Mouse (Mus musculus) testis, postnatal 14 days (tissue): ENCODE results near the gene Eml6.
A peak's percentile ranks its signal among the peaks of the same experiment; 100 is the strongest.
"Not testable (repeated sequence)": the region's sequence is repeated elsewhere in the genome, so short reads cannot be mapped to it uniquely, and the experiment has no call there.

Source experiments
- DNase-seq: peaks from one replicate; pipeline ENCODE4 v3.0.0; 2021; ENCODE audit warnings: low spot score

The Eml6 gene

DNA sequence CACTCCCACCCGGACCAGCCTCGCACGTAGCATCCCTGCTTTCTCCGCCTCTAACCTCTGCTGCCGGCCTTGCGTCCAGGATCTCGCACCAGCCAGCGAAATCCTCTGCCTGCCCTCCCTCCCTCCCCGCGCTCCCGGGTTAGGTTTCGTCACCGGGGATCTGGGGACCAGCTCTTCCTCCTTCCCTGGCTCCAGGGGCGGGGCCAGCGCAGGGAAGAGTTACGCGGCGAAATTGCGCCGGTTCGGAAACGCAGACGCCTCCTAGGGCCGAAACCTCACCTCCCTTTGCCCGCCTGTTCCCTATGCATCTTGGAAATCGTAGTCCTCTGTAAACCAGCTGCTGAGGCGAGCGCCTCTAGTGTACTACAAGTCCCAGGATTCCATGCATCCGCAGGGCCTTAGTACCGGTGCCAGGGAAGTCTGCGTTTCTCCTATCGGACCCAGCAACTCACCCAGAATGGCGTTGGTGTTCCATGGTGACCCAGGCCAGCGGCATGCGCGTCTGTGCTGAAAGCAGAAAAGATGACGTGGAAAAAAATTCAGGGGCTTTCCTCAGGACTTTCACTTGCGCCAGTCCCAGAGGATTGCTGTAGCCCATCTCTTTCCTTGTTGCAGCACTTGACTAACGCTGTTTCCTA, at the start of gene Eml6:
Gene Eml6, minus strand, starts transcription at position 199 of the 638 bp plus-strand sequence.
- peak; percentile 94 for DNase-seq

DNA sequence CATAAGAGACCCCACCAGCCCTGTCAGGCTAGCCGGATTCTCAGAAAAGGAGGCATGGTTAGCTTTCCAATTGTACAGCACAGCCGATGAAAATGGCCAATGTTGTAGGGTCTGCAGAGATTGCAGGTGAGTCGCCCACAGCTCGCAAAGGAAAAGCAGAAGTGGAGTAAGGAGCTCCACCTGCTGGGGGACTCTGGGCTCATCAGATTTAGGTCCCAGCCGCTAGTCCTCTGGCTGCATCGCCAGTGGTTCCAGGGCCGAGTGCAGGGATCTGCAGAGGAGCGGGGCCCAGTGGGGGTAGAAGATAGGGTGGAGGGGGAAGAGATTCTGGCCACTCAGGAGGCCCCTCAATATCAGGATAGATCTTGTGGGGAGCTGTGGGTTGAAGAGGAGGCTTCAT, 31.5 kb upstream of the Eml6 start:
- no peak for DNase-seq

DNA sequence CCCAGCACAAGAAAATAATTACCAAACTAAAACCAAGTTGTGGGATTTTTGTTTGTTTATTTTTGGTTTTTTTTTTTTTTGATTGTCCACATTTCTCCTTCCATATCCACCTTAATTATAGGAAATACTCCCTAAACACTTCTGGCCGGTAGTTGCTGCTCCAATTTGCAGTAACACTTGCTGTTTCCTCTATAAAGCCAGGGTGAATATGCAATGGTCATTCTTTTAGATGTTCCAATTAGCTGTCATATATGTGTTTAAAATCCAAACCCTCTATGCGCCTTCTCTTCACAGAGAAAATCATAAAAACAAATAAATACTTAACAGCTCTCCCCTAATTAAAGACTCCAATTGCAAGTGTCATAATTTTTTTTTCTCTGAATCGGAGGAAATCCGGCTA, 689 bp downstream of the Eml6 start:
- DNase-seq: no peak

DNA sequence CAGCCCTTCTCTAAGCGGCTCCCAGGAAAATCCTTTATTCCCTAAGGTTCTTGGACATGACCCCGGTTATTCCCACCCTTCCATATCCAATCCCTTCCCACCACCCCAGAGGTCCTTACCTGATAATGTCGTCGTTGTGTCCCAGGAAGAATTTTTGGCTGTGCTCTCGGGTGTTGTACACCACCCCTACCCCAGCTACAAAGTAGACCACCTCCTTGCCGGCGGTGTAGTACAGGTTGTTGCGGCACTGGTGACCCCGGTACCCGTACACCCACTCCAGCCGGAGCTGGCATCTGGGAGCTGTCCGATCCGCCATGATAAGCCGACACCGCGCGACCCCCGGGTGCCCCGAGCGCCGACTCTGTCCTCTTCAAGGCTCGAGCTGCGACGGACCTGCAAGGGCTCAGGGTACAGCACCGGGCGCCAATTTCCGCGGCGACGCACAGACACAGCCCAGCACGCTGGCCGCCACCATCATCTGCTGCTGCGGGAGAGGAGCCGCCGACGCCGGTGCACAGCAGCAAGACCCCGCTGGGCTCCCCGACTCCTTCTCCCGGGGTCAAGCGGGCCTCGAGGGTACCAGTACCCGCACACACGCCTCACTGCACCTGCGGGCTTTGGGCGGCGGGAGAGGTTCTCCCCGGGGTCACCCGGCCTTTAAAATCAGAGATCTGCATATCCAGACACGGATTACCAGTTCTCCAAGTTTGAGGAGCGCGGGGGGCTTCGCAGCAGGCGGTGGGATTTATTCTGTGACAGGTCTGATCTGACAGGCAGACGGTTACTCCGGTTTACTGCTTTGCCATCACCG, 1.4 kb downstream of the Eml6 start:
- DNase-seq: peak; percentile 16

DNA sequence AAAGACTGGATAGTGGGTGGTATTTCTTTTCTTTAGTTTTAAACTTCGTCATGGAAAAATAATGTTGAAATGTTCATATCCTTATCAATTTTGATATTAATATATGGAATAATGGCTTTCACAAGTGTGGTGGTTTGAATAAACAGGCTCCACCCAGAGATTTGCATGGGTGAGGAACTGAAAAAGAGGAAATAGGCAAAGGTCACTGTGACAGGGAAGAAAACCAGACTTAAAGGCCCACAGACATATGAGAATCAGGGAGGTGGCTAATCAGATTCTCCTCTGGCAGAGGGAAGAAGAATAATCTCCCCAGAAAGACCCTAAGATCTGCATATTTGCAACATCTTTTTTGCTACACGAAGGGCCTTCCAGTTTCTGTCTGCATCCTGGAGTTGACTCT, 39.6 kb downstream of the Eml6 start:
- DNase-seq: no peak

DNA sequence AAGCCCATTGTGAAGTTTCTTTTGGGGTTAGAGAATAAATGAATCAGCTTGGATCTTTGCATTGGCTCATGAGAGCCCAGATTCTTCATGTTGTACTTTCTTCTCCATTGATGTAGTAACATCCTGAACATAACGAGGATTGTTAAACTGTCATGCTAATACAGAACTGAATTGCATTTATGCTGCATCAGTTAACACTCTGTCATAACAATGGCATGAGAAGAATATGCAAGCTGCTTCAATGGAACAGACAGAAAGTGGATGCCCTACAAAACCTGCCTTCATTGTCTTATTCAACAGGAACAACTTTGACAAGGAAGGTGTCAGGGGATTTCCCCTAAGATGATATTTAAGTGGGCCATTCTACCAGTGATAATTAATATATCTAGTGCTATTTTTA, 57.0 kb downstream of the Eml6 start:
- no peak for DNase-seq

DNA sequence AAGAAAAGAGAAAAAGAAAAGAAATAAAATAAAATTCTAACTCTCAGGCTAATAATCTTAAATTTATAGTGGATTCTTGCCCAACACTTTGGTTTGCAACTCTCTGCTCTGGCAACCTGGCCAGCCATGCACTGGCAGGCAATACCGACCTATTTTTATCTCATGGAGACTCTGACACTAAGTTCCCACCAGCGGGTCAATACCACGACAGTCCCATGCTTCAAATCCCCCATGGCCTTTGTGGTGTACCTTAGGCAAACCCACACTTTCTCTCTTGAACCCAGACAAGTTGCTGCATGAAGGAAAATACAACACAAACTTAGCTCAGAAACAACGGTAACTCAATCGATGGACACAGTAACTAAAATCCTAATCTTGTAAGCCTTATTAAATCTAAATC, 66.5 kb downstream of the Eml6 start:
- no peak for DNase-seq

DNA sequence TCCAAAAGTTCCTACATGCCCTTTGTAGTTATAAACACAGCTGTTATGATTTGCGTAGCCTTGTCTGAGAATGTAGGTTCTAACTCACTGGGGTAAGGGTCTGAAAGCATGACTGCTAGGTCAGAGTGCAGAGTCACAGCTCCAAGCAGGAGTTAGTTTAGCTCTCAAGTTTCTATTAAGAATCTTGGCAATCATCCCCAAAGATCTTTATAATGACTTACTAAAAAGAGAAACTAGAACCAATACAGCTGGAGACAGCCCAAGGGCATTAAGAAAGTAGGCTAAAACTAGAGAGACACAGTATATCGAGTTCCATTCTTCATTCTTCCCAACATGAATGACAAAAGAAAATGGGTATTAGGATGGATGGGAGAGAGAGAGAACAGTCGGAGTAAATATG, 81.2 kb downstream of the Eml6 start:
- DNase-seq: no peak

DNA sequence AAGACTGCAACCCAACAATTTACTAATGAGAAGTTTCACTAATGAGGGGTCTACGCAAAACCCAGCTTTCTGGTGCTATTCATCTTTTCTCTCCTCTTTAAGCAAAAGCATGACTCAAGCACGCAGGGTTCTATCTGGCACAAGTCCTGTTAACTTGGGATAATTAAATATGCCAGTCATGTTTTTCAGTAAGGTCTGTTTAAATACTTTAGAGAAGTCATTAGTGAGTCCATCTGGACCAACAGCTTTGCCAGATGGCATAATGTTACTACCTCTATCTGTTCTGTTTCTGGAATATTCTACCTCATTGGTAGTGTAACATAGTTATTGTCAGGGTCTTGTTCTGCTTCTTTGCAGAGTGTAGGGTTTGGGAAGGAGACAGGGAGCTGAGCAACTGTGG, 101.5 kb downstream of the Eml6 start:
- no peak for DNase-seq

DNA sequence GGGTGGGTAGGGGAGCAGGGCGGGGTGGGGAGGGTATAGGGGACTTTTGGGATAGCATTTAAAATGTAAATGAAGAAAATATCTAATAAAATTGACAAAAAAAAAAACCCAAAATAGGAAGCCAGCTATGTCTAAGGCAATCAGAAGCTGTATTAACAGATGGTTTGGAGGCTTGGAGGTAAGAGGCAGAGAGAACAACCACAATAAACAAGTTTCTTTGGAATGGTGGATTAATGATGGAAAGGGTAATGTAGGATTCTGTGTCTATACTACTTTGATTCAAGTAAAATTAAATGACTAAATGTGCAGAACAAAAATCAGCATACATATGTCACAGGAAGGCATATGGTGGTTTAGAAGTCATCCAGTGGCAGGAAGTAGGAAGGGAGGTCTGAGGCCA, 102.0 kb downstream of the Eml6 start:
- DNase-seq: no peak

DNA sequence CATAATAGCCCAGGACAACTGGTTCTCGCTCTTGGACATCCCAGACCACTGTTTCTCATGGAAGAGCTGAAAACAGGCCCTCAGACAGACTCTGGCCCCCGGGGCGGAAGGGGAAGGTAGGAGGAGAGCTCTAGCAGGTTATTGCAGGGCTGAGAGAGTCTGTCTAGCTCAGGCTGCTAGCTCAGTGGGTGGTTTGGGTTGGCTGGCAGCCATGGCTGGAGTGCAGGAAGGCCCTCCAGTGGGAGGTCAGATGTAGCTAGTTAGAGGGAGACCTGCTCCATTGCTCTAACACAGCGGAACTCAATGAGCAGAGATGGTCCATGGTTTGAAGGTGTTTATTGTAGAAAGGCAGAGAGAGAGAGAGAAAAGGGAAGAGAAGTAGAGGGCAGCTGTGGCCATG, 112.7 kb downstream of the Eml6 start:
- DNase-seq: no peak

DNA sequence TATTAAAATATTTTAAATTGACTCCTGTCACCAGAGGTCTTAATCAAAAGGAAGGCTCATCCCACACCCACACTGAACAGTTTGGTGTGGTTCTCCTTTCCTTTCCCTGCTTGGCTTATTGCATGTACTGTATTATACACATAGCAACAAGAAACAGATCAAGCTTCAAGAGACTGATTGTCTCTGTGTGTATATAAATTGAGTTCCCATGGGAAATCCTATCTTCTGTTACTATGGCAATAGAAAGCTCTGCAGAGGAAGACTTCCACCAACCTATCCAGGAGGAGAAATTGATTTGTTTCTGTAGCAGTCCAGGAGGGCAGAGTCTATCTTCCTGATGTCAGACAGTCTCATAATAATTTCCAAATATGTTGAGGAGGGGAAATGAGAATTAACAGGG, 116.5 kb downstream of the Eml6 start:
- DNase-seq: no peak

DNA sequence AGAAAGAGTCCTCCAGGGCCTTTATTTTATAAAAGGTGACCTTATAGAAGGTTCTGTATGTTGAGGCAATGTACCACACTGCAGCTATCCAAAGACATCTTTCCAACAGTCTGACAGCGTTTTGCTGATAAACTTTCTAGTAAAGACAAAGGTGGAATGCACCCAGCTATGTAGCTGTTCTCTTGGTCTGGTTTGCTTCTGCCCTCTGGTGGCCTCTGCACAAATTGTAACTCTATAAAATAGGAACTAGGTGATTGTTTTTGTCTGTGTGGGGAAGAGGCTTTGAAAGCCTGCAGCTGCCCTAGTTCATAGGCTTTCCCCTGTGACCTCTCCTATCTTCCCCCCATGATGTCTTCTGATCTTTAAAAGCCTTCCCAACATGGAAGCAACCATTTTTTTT, 140.7 kb downstream of the Eml6 start:
- peak; percentile 12 for DNase-seq

DNA sequence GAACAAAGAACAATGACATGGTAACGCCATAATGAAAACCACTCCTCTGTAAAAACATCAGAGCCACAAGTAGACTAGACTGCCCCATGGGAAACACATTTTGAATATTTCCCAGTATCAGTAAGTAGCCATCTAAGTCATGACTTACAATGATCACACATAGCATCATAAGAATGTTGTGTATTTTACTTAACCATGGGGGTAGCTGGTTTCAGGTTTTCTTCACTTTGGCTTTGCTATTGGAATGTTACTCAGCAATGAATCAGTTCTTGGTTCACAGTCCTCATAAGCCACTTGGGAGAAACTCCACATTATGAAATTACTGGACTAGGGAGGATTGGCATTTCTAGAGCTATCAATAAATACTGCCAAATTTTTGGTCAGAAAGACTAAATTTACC, 141.5 kb downstream of the Eml6 start:
- DNase-seq: no peak

DNA sequence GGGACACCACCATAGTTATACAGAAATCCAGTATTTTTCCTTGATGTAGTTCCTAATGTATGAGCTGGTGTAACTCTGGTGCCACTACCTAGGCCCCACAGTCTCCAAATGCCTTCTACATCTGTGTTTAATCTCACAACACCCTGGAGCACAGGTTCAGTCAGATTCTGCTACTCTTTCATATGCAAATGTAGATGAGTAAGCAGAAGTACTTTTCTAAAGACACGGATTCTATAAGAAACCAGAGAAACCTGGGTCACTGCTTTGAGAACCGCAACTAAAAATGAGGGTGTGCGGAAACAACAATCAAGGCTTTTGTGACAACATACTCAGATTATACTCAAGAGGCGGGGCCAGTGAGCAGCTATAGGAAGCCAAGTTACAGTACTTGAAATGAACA, 142.8 kb downstream of the Eml6 start:
- DNase-seq: no peak

DNA sequence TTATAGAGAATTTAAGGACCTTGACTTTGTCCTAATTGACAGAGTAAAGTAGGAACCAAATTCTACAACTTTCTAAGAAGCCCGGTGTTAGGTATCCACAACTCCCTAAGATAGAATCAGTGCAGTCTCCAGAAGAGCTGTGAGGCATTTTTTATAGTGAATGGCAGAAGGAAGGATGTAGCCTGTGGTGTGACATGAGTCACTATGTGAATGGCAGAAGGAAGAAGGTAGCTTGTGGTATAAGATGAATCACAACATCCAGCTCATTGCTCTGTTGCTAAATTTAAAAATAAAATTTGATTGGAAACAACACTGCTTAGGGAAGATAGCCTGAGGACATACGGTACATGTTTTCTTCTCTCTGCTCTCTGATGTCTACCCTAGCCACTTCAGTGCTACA, 146.2 kb downstream of the Eml6 start:
- no peak for DNase-seq

DNA sequence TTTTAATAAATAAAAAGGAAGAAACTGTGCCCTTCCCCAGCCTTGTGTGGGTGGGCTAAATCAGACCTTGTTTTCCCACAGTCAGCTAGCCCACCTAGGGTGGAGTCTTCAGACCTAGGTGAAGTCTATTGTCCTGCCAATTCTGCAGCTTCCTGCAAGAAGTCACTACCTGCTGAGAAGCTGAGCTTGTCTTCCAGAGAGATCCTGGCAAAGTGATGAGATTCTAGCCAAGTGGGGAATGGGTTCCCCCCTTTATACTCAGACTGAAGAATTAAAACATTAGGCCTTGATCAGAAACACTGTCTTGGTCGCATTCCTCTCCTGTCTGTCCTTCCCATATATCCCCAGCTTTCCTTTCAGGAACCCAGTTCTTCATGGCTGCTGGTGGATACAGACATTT, 147.9 kb downstream of the Eml6 start:
- DNase-seq: no peak

DNA sequence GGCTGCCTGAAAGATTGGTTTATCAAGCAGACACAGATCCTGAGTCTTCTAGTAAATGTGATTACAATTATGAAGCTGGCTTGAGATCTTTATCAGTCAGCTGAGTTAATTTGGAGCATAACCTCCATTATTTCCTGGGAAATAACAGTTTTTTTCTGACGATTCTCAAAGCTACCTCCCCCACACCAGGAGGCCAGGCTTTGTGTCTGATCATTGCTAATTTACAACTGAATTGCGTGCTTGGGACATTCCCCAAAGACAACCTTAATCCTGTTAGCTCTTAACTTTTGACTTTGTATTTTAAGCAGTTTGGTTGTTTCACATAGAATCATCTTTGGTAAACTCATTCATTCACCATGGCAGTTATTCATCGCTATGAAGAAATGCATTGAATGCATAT, 148.6 kb downstream of the Eml6 start:
- no peak for DNase-seq

DNA sequence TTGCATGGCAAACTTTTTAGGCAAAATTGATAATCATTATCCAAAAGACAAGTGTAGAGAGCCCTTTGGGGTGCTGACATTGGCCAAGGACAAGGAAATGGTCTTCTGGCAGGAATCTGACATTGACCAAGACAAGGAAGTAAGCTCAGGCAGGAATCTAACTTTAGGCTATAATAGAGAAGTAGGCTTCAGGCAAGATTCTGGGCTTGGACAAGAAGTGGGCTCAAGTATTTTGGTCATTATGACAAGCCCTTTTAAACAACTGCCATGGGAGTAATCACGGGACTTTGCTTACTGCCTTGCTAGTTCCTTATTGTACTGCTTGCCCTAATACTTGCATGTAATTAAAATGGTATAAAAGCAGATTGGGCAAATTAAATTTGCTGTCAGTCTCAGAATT, 151.1 kb downstream of the Eml6 start:
- DNase-seq: not testable (repeated sequence)

DNA sequence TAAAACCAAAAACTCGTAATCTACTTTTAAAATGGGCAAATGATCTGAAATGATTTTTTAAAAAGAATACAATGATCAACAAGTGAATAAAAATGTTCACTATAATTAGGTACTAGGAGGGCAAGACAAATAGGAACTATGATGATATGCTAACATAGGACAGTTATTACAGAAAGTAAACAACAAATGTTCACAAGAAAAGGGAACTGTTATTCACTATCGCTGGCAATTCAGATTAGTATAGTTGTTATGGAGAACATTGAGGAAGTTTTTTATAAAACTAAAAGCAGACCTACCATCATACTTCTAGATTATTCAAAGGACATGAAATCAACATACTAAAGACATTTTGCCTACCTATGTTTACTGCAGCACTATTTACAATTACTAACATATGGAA, 155.7 kb downstream of the Eml6 start:
- DNase-seq: no peak

DNA sequence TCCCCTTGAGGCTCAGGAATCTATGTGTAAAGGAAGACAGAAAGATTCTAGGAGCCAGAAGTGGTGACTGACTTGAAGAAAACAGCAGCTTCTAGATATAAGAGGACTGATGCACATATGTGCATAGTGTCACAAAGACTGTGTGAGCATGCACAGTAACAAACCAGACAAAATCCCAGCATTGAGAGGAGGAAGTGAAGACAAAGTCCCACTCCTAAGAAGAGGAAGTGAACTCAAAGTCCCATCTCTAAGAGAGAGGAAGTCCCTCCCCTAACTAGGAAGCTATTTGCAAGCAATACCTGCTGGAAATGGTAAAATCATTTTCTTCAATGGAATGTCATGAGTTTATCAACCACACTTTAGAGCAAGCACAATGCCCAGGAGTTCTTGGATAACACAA, 161.6 kb downstream of the Eml6 start:
- no peak for DNase-seq

DNA sequence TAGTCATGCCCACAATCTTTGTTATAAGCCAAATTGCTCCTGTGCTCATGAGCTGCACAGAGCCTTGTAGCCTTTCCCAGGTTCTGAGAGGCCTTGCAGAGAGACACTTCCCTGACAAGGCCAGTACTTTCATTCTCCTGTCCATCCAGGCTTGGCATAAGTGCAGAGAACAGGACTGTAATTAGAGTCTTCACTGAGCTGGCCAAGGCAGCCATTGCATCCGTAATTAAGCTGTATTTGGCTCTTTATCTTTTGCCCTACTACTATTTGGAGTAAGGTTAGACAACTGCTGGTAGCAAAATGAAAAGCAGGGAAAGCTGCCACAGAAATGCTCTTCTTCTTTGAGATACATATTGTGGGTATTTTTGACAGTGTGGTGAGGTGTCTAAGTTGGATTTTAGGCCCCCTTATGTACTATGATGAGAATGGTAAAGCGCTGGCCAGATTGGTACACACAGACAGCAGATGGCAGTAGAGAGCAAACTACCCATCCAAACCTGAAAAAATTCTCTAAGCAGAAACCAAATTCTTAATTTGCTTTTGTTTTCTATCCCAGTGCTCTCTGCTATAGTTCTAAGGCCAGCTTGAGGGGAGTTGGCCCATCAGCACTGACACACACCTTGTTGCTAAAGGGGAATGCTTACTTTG, 164.0 kb downstream of the Eml6 start:
- DNase-seq: no peak

DNA sequence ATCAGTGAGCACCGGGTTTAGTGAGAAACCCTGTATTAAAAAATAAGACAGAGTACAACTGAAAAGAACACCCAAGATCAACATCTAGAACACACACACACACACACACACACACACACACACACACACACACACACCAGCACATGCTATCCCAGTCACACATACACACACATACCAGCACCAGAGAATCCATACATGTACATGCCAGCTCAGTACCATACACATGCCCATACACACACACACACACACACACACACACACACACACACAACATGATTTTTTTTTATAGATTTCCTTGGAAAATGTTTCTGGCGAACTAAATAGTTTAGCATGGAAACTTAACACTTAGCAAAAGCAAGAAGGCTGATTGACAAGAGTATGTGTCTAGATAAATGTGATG, 164.8 kb downstream of the Eml6 start:
- DNase-seq: no peak
